Mouse (Mus musculus): ENCODE data around the gene Kif26a.

DNA sequence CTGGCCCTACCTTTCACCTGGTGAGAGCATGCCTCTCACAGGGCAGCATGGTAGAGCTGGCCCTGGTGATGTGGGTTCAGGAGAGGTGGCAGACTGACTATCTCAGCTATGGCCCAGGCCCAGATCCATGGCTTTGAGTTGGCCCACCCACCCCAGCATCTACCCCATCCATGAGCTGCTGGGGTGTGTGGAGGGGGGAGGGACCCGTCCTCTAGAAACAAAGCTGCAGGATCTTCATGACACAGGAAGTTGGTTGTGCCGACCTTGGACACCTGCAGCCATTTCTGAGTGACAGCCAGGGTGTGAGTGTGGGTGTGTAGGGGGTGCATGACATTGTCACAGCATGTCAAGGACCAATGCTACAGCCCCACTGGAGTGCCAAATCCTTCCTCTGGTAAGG lies 84.2 kb downstream of the Kif26a start:
- TF ChIP-seq CTCF (IDR thresholded peaks at IDR 0.05; ENCODE audit: low read depth) (no peak), EP300 (IDR thresholded peaks at IDR 0.05; ENCODE audit: low read depth) (no peak)
